Mouse (Mus musculus) splenic B cell, adult 2 months (primary cell): ENCODE measurements at regions not wholly inside any gene's neighbourhood (a gene's known extent, or its start where the extent isn't known, plus 50 kb on each side); places are given as distances from the start of the nearest gene placed in this dataset.

ENCODE experiments used
- DNase-seq: peaks from one replicate; pipeline ENCODE4 v3.0.0-alpha.2; 2011; ENCODE audit warnings: low read depth, low spot score
- H3K27me3 ChIP-seq: 2 replicates; pipeline ENCODE4 v1.6.1; 2012; ENCODE audit warnings: mild to moderate bottlenecking, low read length, moderate library complexity, mixed read lengths; ENCODE audit not compliant: control insufficient read depth, poor library complexity, insufficient read depth, severe bottlenecking
- H3K36me3 ChIP-seq: 2 replicates; pipeline ENCODE4 v1.6.1; 2012; ENCODE audit warnings: mild to moderate bottlenecking, low read length, moderate library complexity, mixed read lengths; ENCODE audit not compliant: control insufficient read depth, poor library complexity, insufficient read depth, severe bottlenecking

DNA sequence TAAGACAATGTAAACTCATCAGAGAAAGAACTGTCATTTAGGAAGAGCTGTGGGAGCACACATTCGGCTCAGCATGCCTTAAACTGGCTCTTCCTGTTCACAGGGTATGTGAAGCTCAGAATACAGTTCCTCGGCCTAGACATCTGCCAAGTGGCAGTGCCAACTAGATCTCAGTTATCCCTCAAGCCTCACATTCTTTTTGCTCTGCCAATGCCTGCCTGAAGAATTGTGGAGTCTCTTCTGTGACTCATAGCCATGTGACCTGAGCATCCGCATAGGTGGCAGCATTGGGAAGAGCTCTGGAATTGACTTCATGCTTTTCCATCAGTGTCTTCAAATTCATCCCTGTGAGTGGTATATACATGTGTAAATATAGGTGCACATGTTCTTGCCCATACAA, 59.7 kb downstream of the Prlhr start:
- H3K27me3 ChIP-seq: no peaks in the 10 kb centered on the region
- DNase-seq: no peak
- no peaks in the 10 kb centered on the region for H3K36me3 ChIP-seq

DNA sequence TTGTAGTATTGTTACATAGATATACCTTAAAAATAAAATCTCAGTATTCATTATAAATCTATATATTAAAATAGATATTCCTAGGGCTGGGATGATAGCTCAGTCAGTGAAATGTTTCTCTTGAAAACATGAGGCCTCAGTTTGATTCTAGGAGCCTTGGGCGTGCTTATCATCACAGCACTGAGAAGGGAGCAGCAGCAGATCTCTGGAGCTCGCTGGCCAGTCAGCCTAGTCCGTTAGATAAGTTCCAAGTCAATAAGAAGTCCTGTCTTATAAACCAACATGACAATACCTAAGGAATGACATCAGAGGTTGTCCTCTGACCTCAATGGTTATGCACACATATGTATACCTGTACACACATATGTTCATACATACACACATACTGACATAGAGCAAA, 68.7 kb downstream of the Prlhr start:
- Histone ChIP-seq H3K36me3 (no peaks in the 10 kb centered on the region), H3K27me3 (no peaks in the 10 kb centered on the region)
- DNase-seq: no peak

DNA sequence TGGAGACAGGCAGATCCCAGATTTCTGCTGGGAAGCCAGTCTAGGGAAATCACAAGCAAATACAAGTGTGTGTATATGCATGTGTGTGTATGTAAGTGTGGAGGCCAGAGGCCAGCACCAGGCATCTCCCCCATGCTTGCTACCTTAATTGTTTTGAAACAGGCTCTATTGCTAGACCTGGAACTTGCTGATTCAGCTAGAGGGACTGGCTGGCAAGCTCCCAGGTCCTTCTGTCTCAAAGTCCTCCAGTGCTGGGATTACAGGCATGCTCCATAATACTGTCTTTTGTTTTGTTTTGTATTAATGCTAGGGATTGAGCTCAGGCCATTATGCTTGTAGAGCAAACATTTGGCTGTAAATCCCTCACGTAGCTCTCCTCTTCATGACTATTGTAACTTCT, 70.4 kb downstream of the Prlhr start:
- DNase-seq: no peak
- Histone ChIP-seq H3K27me3 (no peaks in the 10 kb centered on the region), H3K36me3 (no peaks in the 10 kb centered on the region)

DNA sequence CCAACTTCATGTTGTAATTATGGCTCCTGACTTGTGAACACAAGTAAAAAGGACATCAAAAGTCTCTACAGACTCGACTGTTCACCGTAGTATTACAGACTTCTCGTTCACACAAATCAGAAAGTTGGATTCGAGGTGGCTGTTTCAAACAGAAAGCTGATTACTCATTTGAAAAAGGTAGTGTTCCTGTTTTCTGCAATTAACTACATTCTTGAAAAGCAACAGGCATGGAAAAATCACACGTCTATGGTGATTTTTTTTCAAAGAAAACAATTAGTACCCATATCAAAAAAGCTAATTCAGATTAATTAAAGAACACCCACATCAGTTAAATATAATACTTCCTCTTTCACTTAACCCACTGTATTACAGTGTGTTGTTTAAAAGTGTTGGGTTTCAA, 71.5 kb downstream of the Prlhr start:
- no peak for DNase-seq
- H3K36me3 ChIP-seq: no peaks in the 10 kb centered on the region

DNA sequence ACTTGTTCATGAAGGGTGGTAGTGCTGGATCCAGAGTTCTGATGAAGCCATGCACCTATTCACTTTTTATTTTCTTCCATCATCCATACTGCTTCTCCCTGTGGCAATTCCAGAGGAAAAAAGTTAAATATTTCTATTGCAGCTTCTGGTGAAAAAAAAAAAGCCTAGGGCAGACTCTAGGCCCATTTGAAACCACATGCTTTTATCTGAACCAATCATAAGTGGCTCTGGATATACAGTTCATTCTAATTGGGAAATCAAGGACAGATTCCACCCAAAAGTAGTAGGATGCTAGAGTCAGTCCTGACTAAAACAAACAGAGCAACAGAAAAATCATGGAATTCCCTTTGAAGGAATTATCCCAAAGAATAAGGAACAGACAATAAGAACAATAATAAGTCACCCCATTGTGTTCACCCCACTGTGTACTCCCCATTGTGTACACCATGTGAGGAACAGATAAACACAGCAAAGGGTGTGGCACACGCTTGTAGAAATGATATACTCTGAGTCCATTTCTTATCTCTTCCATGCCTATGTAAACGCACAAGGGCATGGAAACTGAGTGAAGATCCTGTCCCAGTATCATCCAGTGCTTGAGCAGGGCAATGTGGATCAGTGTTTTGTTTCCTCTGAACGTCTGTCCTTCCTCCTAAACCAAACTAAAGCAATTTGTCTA, 81.4 kb downstream of the Prlhr start:
- no peaks in the 10 kb centered on the region for H3K36me3 ChIP-seq
- no peak for DNase-seq
- H3K27me3 ChIP-seq: no peaks in the 10 kb centered on the region

More for the DNA sequence above, 71.5 kb downstream of the Prlhr start:
- no peaks in the 10 kb centered on the region for H3K27me3 ChIP-seq

DNA sequence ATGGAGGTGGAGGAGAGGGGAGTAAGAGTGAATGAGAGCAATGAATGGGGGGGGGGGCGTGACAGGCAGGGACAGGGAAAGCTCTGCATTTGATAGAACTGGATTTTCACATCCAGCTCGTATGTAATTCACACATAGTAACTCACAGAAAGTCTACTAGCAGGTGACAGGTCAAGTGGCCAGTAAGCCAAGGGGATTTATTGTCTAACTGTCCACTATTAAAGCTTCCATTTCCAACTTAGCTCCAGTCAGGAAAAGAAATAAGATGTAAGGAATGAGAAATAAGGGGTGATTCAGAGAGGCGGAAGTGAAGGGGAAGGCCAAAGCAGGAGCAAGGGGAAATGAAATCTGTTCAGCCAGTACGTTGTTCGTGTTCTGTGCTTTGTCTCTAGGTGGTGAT, 83.4 kb downstream of the Prlhr start:
- Histone ChIP-seq H3K36me3 (no peaks in the 10 kb centered on the region), H3K27me3 (no peaks in the 10 kb centered on the region)
- DNase-seq: no peak

DNA sequence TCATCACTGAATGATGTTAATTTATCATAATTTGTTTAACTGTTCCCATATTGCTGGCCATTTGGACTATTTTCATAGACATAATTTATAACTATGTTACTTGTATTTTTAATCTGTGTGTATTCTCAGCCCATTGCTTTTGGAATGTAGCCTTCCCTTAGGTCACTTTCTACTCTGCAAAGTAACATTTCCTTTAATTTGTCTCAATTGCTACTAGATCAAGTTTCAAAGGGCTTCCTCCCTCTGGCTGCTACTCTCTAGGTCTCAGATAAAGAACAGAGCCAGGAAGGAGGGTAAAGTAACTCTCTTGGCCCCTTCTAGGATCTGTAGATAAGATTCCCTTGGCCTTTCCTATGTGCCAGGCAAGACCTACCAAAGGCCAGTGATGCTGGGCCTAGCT, 85.4 kb downstream of the Prlhr start:
- Histone ChIP-seq H3K27me3 (no peaks in the 10 kb centered on the region), H3K36me3 (no peaks in the 10 kb centered on the region)
- DNase-seq: no peak

DNA sequence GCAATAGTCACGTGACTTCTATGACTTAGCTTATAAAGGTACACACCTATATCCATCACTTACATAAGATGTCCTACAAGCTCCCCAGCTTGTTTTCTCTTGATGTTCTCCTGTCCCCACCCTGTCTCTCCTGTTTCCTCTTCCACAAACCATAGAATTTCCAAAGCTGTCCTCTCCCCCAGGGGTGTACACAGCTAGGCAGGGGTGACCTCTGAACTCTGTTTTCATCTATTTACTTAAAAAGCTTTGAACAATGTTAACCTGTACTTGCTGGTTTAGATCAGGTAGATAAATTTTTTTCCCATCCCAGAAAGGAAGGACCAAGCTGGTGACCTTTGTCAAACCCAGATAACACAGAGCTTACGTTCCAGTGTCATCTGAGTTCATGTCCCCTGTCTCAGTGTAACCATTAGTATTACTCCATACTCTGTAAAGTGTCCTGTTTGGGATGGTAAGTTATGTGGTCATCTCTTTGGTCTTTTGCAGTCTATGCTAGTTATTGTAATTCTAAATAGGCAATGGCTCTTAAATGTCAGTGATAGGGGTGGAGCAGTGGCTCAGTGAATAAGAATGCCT, 89.0 kb downstream of the Prlhr start:
- no peaks in the 10 kb centered on the region for H3K36me3 ChIP-seq
- H3K27me3 ChIP-seq: no peaks in the 10 kb centered on the region
- no peak for DNase-seq

DNA sequence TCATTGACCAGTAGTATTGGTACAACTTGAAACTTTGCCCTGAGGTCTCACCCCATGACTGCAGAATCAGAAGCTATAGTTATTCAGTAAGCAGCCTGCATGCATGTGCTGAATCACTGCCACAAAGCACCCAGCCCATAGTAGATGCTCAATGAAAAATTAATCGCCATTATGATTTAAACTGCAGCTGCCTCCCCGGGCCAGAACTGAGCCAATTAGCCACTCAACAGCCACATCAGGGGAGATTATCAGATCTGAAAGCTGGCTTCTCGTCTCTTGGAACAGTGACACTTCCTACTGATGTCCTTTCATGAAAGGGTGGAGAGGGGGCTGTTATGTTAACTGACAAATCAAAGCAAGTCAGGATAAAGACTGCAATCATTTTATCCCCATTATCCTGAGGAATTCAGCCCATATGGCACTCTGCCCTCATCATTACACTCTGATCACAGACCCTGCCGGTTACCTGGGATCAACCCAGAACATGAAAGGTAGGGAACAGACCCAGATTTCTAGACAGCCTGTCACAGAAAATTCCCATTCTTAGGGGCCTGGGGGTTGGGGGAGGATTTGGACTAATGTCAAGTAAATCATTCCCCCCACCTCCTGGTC, 104.0 kb downstream of the Prlhr start:
- no peaks in the 10 kb centered on the region for H3K27me3 ChIP-seq
- no peaks in the 10 kb centered on the region for H3K36me3 ChIP-seq
- DNase-seq: no peak

DNA sequence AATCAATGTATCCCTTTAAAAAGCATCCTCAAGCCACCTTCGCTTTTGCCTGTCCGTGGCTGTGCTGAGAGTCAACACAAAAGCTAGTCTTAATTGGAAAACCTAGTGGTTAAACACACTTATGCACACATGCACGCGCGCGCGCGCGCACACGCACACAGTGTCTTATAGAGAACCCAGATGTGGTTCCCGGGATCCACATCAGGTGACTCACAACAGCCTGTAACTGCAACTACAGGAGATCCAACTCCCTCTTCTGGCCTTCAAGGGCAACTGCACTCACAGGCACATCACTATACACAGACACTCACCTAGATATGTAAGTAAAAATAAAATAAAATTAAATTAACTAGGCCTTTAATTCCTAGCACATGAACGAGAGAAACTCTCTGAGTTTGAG, 118.4 kb upstream of the Fam204a start:
- Histone ChIP-seq H3K36me3 (no peaks in the 10 kb centered on the region), H3K27me3 (no peaks in the 10 kb centered on the region)
- DNase-seq: no peak

DNA sequence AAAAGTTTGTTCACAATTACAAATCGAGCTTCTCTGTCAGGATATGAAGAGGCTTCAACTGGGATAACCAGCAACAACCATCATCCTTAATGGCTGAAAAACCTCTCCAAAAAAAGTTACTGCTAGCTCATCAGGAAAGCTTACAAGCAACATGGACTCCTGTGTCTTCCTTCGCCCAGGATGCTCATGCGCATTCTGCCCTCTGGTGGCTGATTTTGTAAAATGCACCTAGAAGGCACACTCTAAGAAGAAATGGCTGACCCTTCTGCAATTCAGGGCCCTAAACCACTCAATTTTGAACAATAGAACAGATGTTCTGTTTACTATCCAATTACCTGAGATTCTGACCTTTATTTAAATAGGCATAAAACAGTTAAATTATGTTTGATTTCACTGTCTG, 115.0 kb upstream of the Fam204a start:
- no peaks in the 10 kb centered on the region for H3K27me3 ChIP-seq
- peak; percentile 77 for DNase-seq
- H3K36me3 ChIP-seq: no peaks in the 10 kb centered on the region

DNA sequence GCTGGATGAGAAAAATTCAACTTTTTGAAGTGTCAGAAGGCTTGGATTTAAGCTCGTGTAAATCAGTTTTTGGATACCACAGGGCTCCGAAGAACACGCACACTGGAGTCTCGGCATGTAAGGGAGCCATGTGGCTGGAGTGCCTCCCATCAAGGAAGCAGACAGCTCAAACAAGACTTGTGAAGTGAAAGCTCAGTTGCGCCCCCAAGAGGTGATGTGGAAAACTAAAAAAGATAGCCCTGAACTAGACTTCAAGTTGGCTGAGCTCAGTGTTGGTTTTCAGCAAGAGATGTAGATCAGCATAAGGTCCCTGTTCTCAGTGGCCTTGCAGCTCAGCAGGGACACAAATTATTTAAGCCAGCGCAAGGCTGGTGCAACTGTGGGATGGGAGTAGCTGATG, 113.7 kb upstream of the Fam204a start:
- Histone ChIP-seq H3K27me3 (no peaks in the 10 kb centered on the region), H3K36me3 (no peaks in the 10 kb centered on the region)
- peak; percentile 29 for DNase-seq

DNA sequence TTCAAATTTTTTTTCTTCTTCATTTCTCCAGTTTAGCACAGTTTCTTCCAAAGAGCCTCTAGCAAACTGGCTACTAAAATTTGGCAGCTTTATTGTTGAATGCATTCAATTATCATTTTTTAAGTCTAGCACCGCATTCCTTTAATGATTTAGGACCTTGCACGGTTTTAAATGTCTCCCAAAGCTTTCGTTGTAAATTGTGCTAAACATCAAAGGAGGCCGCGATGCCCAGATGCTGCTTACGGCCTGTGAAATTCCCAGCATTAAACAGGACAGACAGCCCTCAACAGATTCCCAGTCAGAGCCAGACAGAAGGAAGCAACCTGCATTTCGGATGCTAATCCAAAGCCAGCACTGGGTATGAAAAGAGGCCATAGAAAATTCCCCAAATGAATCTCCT, 108.0 kb upstream of the Fam204a start:
- no peak for DNase-seq
- H3K27me3 ChIP-seq: no peaks in the 10 kb centered on the region
- H3K36me3 ChIP-seq: no peaks in the 10 kb centered on the region

DNA sequence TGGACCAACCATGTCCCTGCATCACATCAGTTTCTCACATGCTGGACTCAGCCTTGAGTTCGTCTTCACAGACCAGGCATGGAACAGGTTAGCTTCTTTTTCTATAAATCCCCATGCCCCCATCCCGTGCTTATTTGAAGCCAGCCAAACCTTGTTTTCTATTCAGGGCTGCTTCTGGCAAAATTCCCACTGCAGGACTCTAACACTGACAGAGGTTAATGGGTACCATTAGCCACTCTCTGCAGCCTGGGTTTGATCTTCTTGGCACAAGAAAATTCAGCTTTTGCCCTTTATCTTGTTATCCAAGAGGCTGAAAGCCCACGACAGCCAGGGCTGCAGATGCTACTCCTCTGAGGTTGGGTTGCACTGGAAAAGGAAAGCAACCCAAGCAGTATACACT, 101.8 kb upstream of the Fam204a start:
- no peaks in the 10 kb centered on the region for H3K27me3 ChIP-seq
- no peaks in the 10 kb centered on the region for H3K36me3 ChIP-seq
- no peak for DNase-seq

DNA sequence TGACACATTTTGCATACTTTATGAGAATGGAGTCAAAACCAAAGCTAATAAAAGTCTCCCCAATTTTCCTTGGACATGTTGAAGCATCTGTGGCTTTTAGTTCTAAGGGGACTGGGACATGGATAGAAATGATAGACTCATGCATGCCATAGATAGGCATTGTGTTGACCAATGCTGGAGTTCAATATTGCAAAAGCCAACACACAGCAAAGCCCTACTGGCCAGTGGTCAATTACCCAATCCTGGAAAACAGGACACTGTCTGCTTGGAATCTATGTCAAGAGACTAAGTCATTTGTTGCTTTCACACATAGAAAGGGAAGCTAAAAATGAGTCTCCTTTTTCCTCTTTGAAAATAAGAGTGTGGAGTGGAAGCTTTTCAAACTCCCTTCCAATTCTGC, 99.1 kb upstream of the Fam204a start:
- DNase-seq: no peak
- no peaks in the 10 kb centered on the region for H3K36me3 ChIP-seq
- H3K27me3 ChIP-seq: no peaks in the 10 kb centered on the region

DNA sequence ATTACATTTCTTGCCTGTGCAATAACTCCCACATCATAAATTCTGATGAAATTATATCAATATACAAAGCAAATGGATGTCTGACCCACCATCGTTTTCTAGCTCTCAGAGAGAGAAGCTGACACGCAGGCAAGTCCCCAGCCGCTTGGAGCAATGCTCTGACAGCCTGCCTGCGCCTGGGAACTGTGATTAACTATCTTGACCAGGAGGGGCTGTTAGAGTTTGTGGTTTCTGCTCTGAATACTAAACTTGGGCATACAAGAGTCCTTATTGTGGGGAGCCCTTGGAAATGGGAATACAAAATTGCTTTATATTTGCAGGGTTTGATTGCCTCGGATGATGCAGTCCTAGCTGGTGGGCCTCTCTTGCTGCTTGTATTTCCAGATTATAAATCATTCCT, 98.6 kb upstream of the Fam204a start:
- Histone ChIP-seq H3K27me3 (no peaks in the 10 kb centered on the region), H3K36me3 (no peaks in the 10 kb centered on the region)
- DNase-seq: no peak
